Mouse (Mus musculus) liver, adult 2 months (tissue): ENCODE data around the gene Odaph.

ENCODE experiments used
- CTCF ChIP-seq: fragments of 200-500 bp; IDR thresholded peaks from 2 replicates; pipeline ENCODE4 v1.5.1; 2011; ENCODE audit warnings: low read depth, low read length, control low read depth
- POLR2A ChIP-seq: fragments of 200-500 bp; IDR thresholded peaks from 2 replicates; pipeline ENCODE4 v1.6.1; 2011; ENCODE audit warnings: low read length, control low read depth; ENCODE audit not compliant: insufficient read depth; ENCODE audit errors: extremely low read depth

DNA sequence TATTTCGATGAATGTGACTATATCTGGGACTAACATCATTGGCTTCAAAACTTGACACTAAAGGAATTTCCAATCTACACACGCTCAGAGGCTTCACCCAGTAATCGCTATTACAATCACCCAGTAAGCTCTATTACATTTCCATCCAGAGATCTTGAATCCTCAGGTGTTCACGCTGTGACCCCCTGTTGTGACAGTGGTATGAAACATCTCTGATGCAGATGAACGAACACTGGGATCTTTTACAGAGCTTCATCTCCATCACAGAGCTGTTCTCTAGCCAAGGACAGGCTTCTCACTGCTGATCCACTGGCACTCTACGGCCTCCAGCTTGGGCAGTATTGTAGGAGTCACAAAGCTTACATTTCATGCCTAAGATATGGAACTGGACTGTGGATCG is 37.8 kb upstream of the Odaph start:
- TF ChIP-seq CTCF (no peak), POLR2A (no peak)
